Mouse (Mus musculus): ENCODE data around the gene Rpl9.

The Rpl9 gene

DNA sequence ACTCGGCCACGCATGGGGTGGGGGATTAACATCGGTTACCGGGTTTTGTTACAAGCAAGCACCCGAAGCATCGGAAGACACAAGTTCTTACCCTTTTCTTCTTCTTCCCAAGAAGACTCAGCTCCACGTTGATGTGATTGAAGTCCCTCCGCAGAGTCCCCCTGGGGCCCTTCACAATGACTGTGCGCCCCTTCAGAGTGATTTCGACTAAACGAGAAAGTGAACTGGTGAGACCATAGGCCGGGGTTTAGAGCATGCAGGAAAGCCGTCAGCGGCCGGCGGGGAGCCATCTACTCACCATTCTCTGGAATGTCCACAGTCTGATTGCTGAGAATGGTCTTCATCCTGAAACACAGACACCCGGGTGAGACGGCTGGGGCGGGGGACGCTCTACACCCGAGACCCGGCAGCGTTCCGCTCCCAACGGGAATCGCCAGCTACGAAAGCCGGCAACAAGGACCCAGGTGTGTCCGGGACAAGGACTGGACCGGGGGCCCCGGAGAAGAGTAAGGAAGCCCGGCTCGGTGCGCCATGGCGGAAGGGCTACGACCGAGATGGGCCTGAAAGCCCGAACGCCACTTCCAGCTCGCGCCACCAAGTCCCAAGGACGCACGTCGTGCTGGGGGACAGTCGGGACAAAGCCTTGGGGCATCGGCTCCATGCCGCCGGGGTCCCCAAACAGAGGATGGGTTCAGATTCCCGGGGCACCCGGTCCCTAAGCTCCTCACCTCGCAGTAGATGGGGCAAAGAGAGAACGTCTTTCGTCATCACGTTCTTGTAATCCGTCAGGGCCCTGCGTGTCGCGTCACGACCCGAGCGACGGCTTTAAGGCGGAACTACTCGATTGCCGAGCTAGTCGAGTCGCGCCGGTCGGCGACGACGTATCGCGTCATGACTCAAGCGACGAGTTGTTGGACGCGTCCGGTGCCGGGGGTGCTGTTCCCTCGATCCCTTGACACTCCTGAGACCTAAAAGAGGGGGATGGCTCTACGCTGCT lies at the start of gene Rpl9, which contains the start of gene Lias:
Rpl9 (minus strand) TSS at position 797 of the 997 bp plus-strand sequence.
Lias (plus strand) TSS at position 850 of the 997 bp plus-strand sequence.
- in situ Hi-C loops (cut with MboI, MseI), result no loop called here

DNA sequence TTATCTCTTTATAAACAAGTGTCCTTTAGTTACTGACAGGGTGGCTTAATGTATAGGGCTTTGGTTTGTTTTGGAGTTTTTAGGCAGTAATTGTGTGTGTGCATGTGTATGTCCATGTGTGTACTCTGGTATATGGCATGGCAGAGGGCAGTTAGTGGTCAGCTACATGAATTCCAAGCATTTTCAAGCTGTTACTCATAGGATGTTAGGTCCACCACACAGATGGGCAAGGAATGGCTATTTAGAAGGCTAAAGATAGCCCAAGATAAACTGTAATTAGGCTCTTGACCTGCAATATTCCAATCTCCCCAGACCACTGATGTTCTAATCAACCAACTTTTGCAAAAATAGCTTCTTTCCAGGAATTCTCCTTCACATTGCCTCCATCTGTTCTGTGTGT lies 46.8 kb upstream of the Rpl9 start:
- in situ Hi-C loops (cut with MboI, MseI), result no loop called here

DNA sequence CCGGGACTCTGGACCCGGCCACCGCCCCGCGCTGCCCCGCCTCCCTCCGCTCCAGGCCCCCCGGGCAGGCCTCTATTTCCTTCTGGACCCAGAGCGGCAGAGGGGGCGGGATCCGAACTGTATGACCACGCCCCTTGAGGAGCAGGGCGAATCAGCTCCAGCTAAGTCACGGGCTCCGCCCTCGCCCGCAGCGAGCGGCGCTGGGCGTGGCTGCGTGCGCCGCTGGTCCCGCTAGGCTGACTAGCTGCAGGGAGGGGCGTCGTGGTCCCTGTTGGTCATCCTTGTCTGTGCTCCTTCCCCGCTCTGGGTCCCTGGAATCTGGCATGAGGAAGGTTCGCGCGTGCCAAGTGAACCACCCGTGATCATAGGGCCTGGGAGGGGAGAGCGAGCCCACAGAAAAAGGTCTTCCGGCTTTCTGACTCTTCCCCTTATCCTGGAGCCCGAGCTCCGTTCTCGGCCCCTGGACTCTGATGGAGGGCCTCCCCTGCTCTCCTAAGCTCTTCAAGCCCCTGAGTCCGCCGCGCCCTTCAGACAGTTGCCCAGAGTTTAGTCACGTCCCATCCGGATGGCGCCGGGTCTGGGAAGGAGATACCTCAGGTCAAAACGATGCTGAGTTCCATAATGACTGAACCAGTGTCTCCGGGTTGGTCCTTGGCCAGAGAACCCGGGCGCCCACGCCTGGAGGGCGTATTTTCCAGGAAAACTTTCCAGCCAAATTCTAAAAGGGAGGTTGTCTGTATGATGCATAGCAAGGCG lies 44.7 kb upstream of the Rpl9 start, which contains the start of gene Ugdh:
Ugdh (minus strand) TSS at position 144 of the 756 bp plus-strand sequence.
- in situ Hi-C loops (cut with MboI, MseI), result no loop called here

DNA sequence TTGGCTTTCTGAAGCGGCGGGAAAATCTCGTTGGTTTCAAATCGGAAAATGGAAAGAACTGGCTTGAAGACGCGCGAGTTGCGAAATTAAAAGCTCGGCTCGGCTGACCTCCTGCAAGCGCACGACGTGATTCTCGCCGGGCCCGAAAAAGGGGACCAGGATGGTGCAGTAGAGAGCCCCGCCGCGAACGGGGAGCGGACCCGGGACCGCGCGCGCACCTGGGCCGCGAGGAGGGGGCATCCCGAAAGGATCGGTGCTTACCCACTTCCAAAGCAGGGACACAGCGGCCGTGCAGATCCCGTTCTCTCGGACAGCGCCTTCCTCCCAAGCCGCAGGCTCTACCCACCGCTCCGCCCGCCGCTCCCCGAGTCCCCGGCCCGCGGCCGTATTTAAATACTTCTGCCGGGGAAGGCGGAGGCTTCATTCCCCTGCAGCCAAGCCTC lies 44.1 kb upstream of the Rpl9 start:
- in situ Hi-C loops (cut with MboI, MseI), result no loop called here

DNA sequence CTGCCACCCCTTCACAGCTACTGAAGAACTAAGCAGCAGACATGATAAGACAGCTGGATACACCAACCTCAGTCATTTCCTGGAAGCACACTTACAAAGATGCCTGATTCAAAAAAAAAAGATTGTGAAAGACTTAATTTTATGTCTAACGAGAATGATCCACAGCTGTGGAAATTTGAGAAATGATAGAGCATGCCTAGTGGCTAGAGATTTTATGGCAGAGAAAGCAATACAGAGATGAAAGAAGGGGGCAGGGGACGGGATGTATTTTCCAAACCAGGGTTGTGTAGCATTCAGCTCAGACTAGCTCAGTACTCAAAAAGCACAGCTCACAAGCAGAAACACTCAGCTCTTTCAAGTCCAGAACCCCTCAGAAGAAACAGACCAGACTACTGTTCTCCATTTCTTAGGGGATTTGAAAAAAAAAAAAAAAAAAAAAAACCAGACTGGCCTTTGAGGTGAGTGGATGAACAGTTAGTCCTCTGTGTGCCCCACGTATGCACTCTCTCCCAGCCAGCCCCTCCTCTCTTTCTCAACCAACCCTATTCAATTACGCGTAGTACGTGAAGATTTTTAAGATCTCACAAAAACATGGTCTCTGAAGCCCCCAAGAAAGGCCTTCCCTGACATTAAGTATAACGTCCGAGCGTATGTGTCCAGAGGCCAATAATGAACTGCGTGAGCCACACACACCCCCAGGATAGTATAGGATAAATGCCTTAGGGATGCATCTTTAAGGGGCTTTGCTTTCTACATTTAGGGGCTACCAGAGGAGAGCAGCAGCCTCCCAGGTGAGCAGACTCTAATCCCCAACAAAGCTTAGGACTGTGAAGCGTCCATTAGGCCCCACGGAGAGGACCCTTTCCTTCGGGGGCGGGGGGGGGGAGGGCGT lies 43.5 kb upstream of the Rpl9 start:
- in situ Hi-C loops (cut with MboI, MseI), result no loop called here

DNA sequence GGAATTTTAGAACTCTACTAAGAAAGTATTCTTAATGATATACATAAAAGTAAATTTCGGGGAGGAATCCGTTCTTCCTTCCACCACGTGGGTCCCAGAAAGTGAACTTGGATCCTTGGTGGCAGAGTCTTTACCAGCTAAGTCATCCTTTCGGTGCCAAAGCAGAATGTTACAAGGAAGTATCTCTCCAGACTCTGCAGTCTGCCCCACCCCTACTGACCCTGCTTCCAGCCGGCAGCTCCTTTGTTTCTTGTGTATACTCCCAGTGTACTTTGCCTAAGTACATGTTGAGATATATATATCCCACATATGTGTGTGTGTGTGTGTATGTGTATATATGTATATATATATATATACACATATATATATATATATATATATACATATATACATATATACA lies 38.2 kb upstream of the Rpl9 start:
- in situ Hi-C loops (cut with MboI, MseI), result no loop called here

DNA sequence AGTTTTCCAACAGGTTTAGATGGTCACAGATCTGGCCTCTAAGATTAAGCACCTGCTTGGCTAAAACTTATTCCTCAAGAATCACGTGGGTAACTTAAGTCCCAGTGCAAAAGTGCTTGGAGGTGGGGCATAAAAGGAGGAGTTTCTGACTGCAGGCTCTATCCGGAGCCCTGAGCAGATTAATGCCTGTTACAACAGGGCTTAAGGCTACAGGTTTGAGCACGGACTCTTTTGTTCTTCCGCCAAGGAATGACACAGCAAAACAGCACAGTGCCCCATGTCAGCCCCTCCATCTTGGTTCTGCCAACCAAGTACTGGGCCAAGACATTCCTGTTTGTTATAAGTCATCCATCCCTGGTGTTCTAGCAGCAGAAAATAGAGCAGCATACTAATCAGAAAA lies 37.1 kb upstream of the Rpl9 start:
- in situ Hi-C loops (cut with MboI, MseI), result no loop called here

DNA sequence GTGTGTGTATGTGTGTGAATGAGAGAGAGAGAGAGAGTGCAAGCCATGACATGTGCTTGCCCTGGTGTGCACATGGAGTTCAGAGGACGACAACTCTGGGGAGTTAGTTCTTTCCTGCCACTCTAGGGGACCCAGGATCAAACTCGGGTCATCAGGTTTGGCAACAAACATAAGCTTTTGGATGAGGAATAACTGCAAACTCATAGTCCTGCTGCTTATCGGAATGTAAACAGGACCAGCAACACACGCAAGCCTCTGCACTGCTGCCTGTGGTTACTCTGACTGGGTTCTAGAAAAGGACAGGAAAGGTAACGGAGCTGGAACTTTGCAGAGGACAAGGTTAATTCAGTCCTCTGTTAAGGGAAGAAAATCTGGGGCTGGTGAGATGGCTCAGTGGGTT lies 34.0 kb upstream of the Rpl9 start:
- in situ Hi-C loops (cut with MboI, MseI), result no loop called here

DNA sequence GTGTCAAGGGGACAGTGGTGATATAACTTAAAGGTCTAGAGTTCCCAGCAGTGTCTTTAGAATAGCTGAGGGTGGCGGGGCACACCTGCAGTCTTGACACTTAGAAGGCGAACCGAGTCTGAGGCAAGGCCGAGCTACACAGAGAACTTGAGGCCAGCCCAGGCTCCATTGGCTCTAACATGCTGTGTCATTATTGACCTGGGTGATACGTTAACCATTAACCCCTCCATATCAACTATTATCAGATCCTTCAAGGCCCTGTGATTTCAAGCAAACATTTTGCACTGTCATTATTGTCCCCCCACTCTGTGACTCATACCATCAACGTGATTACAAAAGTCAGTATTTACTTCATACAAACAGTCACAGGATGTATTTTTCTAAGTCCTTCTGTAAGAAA lies 33.0 kb upstream of the Rpl9 start:
- in situ Hi-C loops (cut with MboI, MseI), result no loop called here

DNA sequence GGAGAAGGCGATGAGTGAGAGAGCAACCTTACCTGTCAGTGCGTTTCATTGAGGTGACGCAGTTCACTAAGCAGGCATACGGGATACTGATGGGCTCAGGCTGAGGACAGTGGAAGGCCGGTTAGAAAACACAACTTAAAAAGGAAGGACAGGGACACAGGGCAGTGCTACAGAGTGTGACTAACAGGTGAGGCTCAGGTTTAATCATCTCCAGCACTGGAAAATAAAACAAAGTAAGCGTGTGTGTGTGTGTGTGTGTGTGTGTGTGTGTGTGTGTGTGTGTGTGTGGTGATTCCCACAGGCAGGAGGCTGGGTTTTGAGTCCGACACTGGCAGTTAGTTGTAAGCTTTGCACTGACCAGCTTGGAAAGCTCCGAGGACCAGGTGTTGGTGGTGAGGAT lies 31.6 kb upstream of the Rpl9 start:
- in situ Hi-C loops (cut with MboI, MseI), result no loop called here

DNA sequence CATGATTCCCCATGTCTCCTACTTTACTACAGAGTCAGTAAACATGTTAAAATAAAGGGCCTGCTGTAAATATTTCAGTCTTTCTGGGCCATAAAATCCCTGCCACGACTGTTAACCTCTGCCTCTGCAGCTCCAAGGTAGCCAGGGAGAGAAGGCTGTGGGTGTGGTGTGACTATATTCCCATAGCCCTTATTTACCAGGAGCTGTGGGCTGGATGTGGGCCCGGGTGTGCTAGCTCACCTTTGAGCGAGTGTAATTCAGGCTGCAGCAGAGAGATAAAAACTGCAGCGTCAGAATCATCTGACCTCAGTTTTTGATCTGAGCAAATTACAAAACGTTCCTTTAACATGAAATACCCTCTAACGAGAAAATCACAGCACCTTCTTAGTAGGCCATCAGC lies 29.6 kb upstream of the Rpl9 start:
- in situ Hi-C loops (cut with MboI, MseI), result no loop called here

DNA sequence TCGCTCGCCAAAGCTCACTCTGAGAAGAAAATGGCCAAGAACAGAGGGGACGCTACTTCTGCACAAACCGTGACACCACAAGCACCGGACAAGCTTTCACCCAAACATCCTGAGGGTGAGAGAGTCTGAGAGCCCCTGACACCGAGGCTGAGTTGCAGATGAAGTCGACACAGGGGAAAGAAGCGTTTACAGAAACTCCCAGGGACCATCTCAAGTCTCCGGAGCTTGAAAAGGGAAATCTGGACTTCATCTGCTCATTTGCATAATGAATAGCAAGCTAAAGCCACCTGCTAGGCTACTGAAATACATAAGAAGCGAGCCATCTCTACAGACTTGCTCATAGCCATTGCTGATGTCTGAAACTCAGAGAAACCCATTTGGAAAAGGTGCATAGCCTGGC lies 27.9 kb upstream of the Rpl9 start:
- in situ Hi-C loops (cut with MboI, MseI), result no loop called here

DNA sequence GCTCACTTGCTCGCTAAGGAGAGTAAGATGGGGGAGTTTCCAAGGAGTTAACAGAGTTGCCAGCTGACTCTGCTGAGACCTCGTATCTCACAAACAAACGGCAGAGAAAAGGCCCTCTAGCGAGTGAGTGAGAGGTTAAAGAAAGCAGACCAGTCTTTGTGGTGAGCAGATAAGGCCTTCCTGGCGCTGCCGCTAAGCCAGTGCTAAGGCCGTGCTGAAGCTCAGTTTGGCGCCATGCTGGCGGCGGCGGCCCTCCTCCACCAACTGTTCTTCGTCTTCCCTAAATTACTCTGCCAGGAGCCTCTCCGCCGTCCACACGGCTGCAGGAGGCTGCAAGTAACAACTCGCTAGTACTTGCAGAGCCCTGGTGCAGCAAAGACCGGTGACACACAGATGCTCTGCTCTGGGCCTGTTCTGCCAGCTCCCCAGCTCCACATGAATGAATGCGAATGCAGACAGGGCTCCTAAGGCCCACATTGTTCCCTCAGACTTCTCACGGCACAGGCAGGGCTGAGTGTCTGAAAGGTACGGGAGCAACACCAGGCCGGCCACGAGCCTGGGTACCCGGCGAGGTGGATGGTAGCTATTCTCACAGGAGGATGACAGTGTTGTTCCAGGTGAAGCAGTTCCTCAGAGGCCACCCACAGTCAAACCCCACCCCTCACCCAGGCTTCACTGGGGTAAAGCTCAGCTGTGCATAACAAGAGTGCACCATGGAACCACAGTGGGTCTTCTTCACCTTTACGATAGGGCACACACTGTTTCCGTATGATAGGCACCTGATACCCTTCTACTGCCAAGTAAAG lies 24.6 kb upstream of the Rpl9 start:
- in situ Hi-C loops (cut with MboI, MseI), result no loop called here

DNA sequence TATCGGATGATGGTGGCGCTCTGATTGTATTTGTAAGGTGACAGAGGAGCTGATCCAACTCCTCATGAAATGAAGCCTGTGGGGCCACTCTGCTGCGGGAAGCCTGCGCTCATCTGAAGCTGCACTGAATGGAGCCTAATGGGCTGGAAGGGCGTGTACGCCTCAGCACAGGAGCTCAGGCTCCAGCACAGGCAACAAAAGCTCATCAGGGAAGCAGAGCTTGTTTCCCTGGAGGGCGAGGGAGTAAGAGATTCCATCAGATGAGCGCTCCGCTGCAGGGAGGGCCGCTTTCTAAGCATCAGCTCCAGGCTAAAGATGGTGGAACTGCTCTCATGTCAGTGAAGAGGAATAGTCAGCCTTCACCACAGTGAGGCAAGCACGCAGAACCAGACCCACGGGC lies 16.7 kb upstream of the Rpl9 start:
- in situ Hi-C loops (cut with MboI, MseI), result no loop called here

DNA sequence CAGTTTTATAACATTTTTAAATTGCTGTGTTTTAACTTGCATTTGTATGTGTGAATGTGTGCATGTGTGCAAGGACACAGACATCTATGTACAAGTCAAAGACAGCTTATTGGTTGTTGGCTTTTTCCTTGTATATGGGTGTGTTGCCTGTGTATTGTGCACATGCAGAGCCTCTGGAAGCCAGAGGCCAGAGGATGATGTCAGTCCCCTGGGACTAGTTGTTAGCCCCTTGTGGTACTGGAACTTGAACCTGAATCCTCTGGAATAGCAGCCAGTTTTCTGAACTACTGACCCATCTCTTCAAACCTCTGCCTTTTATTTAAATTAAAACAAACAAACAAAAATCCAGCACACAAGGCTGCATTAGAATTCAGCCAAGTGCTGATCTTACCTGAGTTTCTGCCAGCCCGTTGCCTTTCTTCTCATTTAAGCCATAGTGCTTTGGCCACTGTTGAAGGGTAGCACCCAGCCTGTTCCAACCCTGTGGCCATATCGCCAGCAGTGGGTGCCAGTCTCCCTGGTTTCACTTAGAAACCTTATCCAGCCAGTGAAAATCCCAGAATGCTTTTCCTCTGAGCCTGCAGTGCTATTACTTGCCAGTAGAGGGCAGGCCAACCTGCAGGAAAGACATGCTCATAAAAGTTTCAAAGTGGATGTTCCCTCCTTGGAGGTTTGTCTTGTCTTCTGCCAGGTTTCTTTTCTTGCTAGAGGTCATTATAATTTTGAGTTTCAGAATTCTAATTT lies 10.2 kb upstream of the Rpl9 start:
- in situ Hi-C loops (cut with MboI, MseI), result no loop called here

DNA sequence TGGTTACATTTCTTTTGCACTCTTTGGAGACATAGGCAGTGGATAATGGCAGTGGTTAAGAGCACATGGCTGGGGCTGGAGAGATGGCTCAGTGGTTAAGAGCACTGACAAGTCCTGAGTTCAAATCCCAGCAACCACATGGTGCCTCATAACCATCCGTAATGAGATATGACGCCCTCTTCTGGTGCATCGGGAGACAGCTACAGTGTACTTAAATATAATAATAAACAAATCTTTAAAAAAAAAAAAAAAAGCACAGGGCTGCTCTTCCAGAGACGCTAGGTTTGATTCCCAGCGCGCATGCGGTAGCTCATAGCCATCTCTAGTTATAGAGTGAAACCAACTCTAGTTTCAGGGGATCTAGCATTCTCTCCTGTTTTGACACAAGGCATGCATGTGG lies 3.2 kb upstream of the Rpl9 start:
- in situ Hi-C loops (cut with MboI, MseI), result no loop called here

DNA sequence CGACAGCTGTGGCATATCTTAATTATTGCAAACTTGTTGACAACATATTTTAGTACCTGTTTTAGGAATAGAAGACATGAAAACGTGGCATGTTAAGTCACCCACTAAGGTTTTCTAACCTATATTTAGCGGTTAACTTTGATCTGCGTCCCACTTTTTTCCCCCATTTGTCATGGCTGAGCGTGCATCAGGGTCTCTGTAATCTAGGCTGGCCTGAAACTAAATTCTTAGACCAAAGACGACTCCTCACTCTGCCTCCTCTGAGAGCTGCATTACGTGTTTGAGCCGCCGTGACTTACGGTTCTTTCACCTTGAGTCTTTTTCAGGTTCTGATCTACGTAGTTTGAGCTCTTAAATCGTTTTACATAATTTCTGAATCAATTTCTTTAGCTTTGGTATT lies 509 bp upstream of the Rpl9 start:
- in situ Hi-C loops (cut with MboI, MseI), result no loop called here

DNA sequence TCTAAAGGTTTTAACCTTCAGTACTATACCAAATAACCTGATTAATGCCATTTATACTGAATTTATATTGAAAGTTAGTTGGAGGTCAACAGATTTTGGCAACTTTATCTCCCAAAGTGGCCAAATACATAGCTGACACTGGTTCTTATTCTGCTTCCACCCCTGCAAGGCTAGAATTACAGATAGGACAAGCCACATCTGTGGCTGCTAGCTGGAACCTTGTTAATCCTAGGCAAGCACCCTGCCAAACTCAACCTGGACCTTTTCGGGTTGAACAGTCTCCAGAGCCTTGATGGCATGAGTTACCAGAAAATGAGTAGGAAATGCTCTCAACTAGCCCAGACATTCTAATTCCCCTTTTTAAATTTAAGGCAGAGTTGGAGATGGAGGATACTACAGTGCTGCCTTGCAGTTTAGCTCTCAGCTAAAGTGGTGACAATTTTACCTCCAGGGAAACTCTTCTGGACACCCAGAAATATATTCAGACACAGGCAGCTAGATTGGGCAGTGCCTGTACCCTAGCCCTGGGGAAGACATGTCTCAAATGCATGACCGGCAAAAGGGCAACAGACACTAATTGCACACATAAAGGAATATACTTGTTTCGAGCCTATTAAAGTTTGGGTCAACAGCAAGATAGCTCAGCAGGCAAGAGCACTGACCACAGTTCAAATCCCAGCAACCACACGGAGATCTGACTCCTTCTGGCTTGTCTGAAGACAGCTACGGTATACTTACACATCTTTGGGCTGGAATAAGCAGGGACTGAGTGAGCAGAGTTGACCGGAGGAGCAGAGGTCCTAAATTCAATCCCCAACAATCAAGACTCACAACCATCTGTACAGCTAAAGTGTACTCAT lies 4.0 kb downstream of the Rpl9 start:
- in situ Hi-C loops (cut with MboI, MseI), result no loop called here

DNA sequence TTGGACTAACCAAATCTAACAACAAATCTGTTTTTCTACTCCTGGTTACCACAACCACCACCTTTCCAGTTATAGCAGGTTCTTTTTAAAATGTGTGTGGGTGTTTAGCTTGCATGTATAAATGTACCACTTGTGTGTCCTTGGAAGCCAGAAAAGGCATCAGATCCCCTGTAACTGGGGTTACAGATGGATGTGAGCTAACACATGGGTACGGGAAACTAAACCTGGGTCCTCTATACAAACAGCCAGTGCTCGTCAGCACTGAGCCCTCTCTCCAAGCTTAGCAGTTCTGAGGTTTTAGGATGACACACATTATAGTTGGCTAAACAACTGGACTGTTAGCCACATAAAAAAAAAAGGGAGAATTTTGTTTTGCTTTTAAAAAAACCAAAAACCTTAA lies 5.5 kb downstream of the Rpl9 start:
- in situ Hi-C loops (cut with MboI, MseI), result no loop called here
